Mouse (Mus musculus) left cerebral cortex, postnatal 36 days (tissue): ENCODE data around the gene Dzip1l. TPM values are rescaled to one million over a fixed set of nuclear protein-coding genes. Genes with fewer than 3 reads are reported as not detected.

ENCODE experiments used
- DNase-seq, 2 experiments: peaks; one replicate each; pipeline ENCODE4 v3.0.0; 2021 to 2022; ENCODE audit warnings: low spot score in 2 of 2, mixed read lengths in 1 of 2
- intact Hi-C: fragments of 180-260 bp; cut with DNase I; formaldehyde crosslinking; loops from one replicate; pipeline ENCODE4 v1.15.1; 2025
- total RNA-seq, 2 experiments: library from RNA; stranded (reverse); gene quantifications; 2 replicates each; pipeline ENCODE4 v1.2.3; 2021

Dzip1l gene
- total RNA-seq, 2 experiments from 2014 or later = 21.6 to 29.7 TPM

GRCm38 (mm10) chr9:99639957-99640356, 10.7 kb downstream of the Dzip1l start:
- no peak for DNase-seq
- intact Hi-C loops = no loop called here

GRCm38 (mm10) chr9:99645416-99645815, 16.1 kb downstream of the Dzip1l start:
- no peak for DNase-seq
- intact Hi-C loops = no loop called here

- no peak for DNase-seq
Measured at GRCm38 (mm10) chr9:99646102-99646501, 16.8 kb downstream of the Dzip1l start.

GRCm38 (mm10) chr9:99660756-99661155, 31.5 kb downstream of the Dzip1l start:
- no peak for DNase-seq
- intact Hi-C loops = no loop called here

More at GRCm38 (mm10) chr9:99646102-99646501, 16.8 kb downstream of the Dzip1l start:
- intact Hi-C loops = no loop called here

- intact Hi-C loops = loop anchor here (2.0 kb wide), 1 partner anchor 73 kb away; no protein-coding TSS in a partner anchor
- no peak for DNase-seq
Measured at GRCm38 (mm10) chr9:99661606-99662166, 32.4 kb downstream of the Dzip1l start.

GRCm38 (mm10) chr9:99662406-99662805, 33.1 kb downstream of the Dzip1l start:
- intact Hi-C loops = loop anchor here (2.0 kb wide), 1 partner anchor 74 kb away; no protein-coding TSS in a partner anchor
- DNase-seq = peak; percentile 44 to 57

- intact Hi-C loops = loop anchor here (2.0 kb wide), 1 partner anchor 74 kb away; no protein-coding TSS in a partner anchor
- no peak for DNase-seq
Measured at GRCm38 (mm10) chr9:99662887-99663286, 33.6 kb downstream of the Dzip1l start.

GRCm38 (mm10) chr9:99667596-99667995, 38.3 kb downstream of the Dzip1l start:
- intact Hi-C loops = no loop called here
- no peak for DNase-seq

GRCm38 (mm10) chr9:99671603-99672002, 42.3 kb downstream of the Dzip1l start:
- intact Hi-C loops = no loop called here
- DNase-seq = no peak

- DNase-seq = no peak
- intact Hi-C loops = no loop called here
Measured at GRCm38 (mm10) chr9:99675714-99676113, 46.4 kb downstream of the Dzip1l start.

GRCm38 (mm10) chr9:99681980-99682570, 52.8 kb downstream of the Dzip1l start:
- intact Hi-C loops = no loop called here
- DNase-seq = peak; percentile 41 to 49

- intact Hi-C loops = no loop called here
- DNase-seq = no peak
Measured at GRCm38 (mm10) chr9:99685061-99685521, 55.8 kb downstream of the Dzip1l start.

GRCm38 (mm10) chr9:99685536-99686231, 56.4 kb downstream of the Dzip1l start:
- intact Hi-C loops = no loop called here
- no peak for DNase-seq

GRCm38 (mm10) chr9:99689796-99690195, 60.5 kb downstream of the Dzip1l start:
- no peak for DNase-seq
- intact Hi-C loops = no loop called here

GRCm38 (mm10) chr9:99690386-99690785, 61.1 kb downstream of the Dzip1l start:
- intact Hi-C loops = no loop called here
- DNase-seq = no peak

GRCm38 (mm10) chr9:99694961-99695360, 65.7 kb downstream of the Dzip1l start:
- intact Hi-C loops = no loop called here
- no peak for DNase-seq

- intact Hi-C loops = no loop called here
- DNase-seq = no peak
Measured at GRCm38 (mm10) chr9:99699752-99700389, 70.6 kb downstream of the Dzip1l start.

- intact Hi-C loops = no loop called here
- DNase-seq = no peak
Measured at GRCm38 (mm10) chr9:99701187-99701586, 71.9 kb downstream of the Dzip1l start.

- DNase-seq = no peak
- intact Hi-C loops = no loop called here
Measured at GRCm38 (mm10) chr9:99702215-99702614, 72.9 kb downstream of the Dzip1l start.

- intact Hi-C loops = no loop called here
- no peak for DNase-seq
Measured at GRCm38 (mm10) chr9:99703711-99704110, 74.4 kb downstream of the Dzip1l start.
